Comparison of ENCODE assay signal across 8 mouse cellular contexts in genomic region chr10:108389927-108390287, GRCm38 (mm10). TPM values are rescaled to one million over a fixed set of nuclear protein-coding genes. Genes with fewer than 3 reads are reported as not detected.
A peak's percentile ranks its signal among the peaks of the same experiment; 100 is the strongest.
DNase-seq lines count a peak whose midpoint lies in the region; ATAC-seq lines count a peak whose summit lies in the region.

No protein-coding gene starts in this region.

- no peak overlapping the region for H3K4me2 ChIP-seq in kidney, embryonic 14.5 days (replicated peaks; ENCODE audit: low read depth, low read length)
- no peak overlapping the region for H3K4me2 ChIP-seq in neural tube, embryonic 14.5 days (ENCODE audit: low read depth, low read length)

- peak; percentile 88 for ATAC-seq in kidney, embryonic 14.5 days (ENCODE audit: low FRiP score, low TSS enrichment)
- peak; percentile 39; the same call in 1 of the 2 replicates for ATAC-seq in neural tube, embryonic 14.5 days (ENCODE audit: low read depth)

- H3K4me3 ChIP-seq in kidney, embryonic 14.5 days (ENCODE audit: low read length), result no peak overlapping the region
- H3K4me3 ChIP-seq in embryonic facial prominence, embryonic 10.5 days, result no peak overlapping the region
- H3K4me3 ChIP-seq in limb, embryonic 10.5 days, result no peak overlapping the region
- H3K4me3 ChIP-seq in neural tube, embryonic 14.5 days (ENCODE audit: low read depth, low read length), result no peak overlapping the region

- no peaks in the 10 kb centered on the region for H3K36me3 ChIP-seq in kidney, embryonic 14.5 days (ENCODE audit: control insufficient read depth, insufficient read depth, low read length)
- H3K36me3 ChIP-seq in embryonic facial prominence, embryonic 10.5 days (replicated peaks), result no peaks in the 10 kb centered on the region
- no peaks in the 10 kb centered on the region for H3K36me3 ChIP-seq in limb, embryonic 10.5 days
- no peaks in the 10 kb centered on the region for H3K36me3 ChIP-seq in neural tube, embryonic 14.5 days (ENCODE audit: control insufficient read depth, insufficient read depth, low read length)

- 14% methylated on average over 4 of the region's 4 CpGs for WGBS in kidney, embryonic 14.5 days
- whole genome bisulfite sequencing in embryonic facial prominence, embryonic 10.5 days, result 25% methylated on average over 4 of the region's 4 CpGs
- 26% methylated on average over 4 of the region's 4 CpGs for WGBS in limb, embryonic 10.5 days
- 29% methylated on average over 4 of the region's 4 CpGs for WGBS in neural tube, embryonic 14.5 days

- H3K9me3 ChIP-seq in kidney, embryonic 14.5 days (ENCODE audit: control insufficient read depth, low read length), result no peaks in the 10 kb centered on the region
- no peaks in the 10 kb centered on the region for H3K9me3 ChIP-seq in embryonic facial prominence, embryonic 10.5 days
- H3K9me3 ChIP-seq in limb, embryonic 10.5 days (replicated peaks), result no peaks in the 10 kb centered on the region
- no peaks in the 10 kb centered on the region for H3K9me3 ChIP-seq in neural tube, embryonic 14.5 days (ENCODE audit: control insufficient read depth, low read length)

- peaks cover 18% of the 10 kb centered on the region for H3K4me1 ChIP-seq in kidney, embryonic 14.5 days (ENCODE audit: control insufficient read depth, insufficient read depth, low read length)
- H3K4me1 ChIP-seq in embryonic facial prominence, embryonic 10.5 days, result peaks cover 36% of the 10 kb centered on the region
- peaks cover 31% of the 10 kb centered on the region for H3K4me1 ChIP-seq in limb, embryonic 10.5 days
- H3K4me1 ChIP-seq in neural tube, embryonic 14.5 days (ENCODE audit: control insufficient read depth, insufficient read depth, low read length), result no peaks in the 10 kb centered on the region

- intact Hi-C loops in left cerebral cortex, postnatal 10 days (cut with DNase I), result no loop called here

- no peak overlapping the region; the same call in 1 of the 2 replicates for H3K27ac ChIP-seq in kidney, embryonic 14.5 days (ENCODE audit: low read depth, low read length)
- H3K27ac ChIP-seq in embryonic facial prominence, embryonic 10.5 days (replicated peaks), result no peak overlapping the region
- H3K27ac ChIP-seq in limb, embryonic 10.5 days, result no peak overlapping the region
- no peak overlapping the region for H3K27ac ChIP-seq in neural tube, embryonic 14.5 days (ENCODE audit: low read depth, low read length)

- H3K27me3 ChIP-seq in kidney, embryonic 14.5 days (ENCODE audit: control insufficient read depth, insufficient read depth, low read length), result no peaks in the 10 kb centered on the region
- no peaks in the 10 kb centered on the region for H3K27me3 ChIP-seq in embryonic facial prominence, embryonic 10.5 days (replicated peaks; ENCODE audit: low read depth, poor library complexity, severe bottlenecking)
- no peaks in the 10 kb centered on the region for H3K27me3 ChIP-seq in limb, embryonic 10.5 days (ENCODE audit: low read depth, poor library complexity, severe bottlenecking)
- no peaks in the 10 kb centered on the region for H3K27me3 ChIP-seq in neural tube, embryonic 14.5 days (ENCODE audit: control insufficient read depth, insufficient read depth, low read length)

- no peak for DNase-seq in kidney, adult 8-10 months
- peak; percentile 53 for DNase-seq in embryonic facial prominence, embryonic 10.5 days (ENCODE audit: low spot score)
- peak; percentile 39 for DNase-seq in limb, embryonic 10.5 days (ENCODE audit: low spot score)
- DNase-seq in layer of hippocampus, adult 8-10 months (ENCODE audit: low spot score in 2 of 2), result no peak
- no peak for DNase-seq in adrenal gland, adult 18-20 months (ENCODE audit: low spot score in 2 of 2)
- no peak for DNase-seq in left cerebral cortex, postnatal 10 days (ENCODE audit: extremely low spot score in 1 of 2, low spot score in 2 of 2)

- H3K9ac ChIP-seq in kidney, embryonic 14.5 days (ENCODE audit: low read depth, low read length), result no peak overlapping the region
- no peak overlapping the region for H3K9ac ChIP-seq in neural tube, embryonic 14.5 days (replicated peaks; ENCODE audit: low read depth, low read length)

RNA-seq across cellular contexts. Expression of gene Pawr, which starts 58.0 kb away (rescaled TPM):
- 25.3 and 26.4 TPM in 2 replicates for polyA plus RNA-seq in kidney, embryonic 14.5 days (2014; fragmentation: Nextera tagmentation; extraction: Ambion mirVana)
- polyA plus RNA-seq in embryonic facial prominence, embryonic 10.5 days (2016; fragmentation: Nextera tagmentation; extraction: Ambion mirVana), result 7.6 and 9.1 TPM in 2 replicates
- 4.0 and 4.3 TPM in 2 replicates for polyA plus RNA-seq in limb, embryonic 10.5 days (2016; fragmentation: Nextera tagmentation; extraction: Ambion mirVana)
- 3.8 and 4.1 TPM in 2 replicates for polyA plus RNA-seq in neural tube, embryonic 14.5 days (2014; fragmentation: Nextera tagmentation; extraction: Ambion mirVana)
- total RNA-seq in layer of hippocampus, adult 8-10 months (2022), result 1 to 10 TPM; 2.7 to 4.2 (median 2.9) TPM
- 10 to 100 TPM in 1 of 2 experiments, 1 to 10 TPM in 1; 8.0 to 10.3 TPM for total RNA-seq in adrenal gland, adult 18-20 months (2021)
- total RNA-seq in left cerebral cortex, postnatal 10 days (2021), result 1 to 10 TPM; 1.8 to 2.5 TPM

Comparison
In these comparisons a context has a peak if more than half of its experiments do, and no peak if none do; other contexts are left out.
1. DNase-seq: peak in embryonic facial prominence, embryonic 10.5 days (single experiment) and limb, embryonic 10.5 days (single experiment); none in kidney, adult 8-10 months (0 of 2), layer of hippocampus, adult 8-10 months (0 of 2), adrenal gland, adult 18-20 months (0 of 2) and left cerebral cortex, postnatal 10 days (0 of 2).